Mouse (Mus musculus) 416B (cell line): ENCODE results near the gene Nos2.

ENCODE experiments used
- DNase-seq: peaks from one replicate; pipeline ENCODE4 v3.0.0; 2011; ENCODE audit warnings: low read depth

Gene Nos2

DNA sequence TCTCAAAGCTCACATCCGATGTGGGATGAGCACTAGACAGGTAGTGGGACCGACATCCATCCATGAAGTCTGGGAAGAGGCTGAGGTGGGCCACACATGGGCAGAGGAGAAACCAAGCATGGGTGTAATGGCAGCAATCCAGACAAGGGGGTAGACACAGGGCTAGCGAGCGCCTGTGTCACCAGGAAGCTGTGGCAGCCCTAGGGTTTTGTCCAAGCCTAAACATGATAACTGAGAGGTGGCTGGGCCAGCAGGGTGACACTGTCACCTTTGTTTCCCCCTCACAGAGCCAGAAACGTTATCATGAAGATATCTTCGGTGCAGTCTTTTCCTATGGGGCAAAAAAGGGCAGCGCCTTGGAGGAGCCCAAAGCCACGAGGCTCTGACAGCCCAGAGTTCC lies 38.8 kb downstream of the Nos2 start:
- no peak for DNase-seq

DNA sequence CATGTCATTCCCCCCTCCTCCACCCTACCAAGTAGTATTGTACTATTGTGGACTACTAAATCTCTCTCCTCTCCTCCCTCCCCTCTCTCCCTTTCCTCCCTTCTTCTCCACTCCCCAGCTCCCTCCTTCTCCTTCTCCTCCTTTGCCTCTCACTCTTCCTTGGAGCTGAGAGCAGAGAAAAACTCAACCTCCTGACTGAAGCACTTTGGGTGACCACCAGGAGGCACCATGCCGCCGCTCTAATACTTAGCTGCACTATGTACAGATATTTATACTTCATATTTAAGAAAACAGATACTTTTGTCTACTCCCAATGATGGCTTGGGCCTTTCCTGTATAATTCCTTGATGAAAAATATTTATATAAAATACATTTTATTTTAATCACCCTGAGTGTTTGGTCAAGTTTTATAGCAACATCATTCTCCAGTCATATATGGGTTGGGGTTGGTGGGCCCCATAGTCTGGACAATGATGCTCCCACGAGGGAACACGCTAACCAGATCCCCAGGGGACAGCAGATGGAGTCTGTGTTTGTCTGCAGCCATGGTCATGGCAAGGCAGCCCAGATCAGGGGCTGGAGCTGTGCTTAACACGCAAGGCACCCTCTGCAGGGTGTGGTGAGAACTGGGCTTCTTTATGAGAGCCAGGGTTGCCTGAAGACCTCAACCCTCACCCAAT lies 39.4 kb downstream of the Nos2 start:
- peak; percentile 56 for DNase-seq

DNA sequence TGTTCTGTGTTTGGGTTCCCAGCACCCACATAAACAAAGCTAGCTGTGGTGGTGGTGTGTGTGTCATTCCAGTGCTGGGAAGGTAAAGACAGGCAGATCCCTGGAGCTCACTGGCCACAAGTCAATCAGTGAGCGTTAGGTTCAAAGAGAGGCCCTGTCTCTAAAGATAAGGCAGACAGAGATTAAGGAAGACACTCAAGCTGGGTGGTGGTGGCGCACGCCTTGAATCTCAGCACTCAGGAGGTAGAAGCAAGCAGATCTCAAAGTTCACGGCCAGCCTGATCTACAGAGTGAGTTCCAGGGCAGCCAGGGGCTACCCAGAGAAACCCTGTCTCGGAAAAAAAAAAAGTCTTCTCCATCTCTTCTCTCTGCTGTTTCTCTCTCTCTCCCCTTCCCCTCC lies 40.6 kb downstream of the Nos2 start:
- DNase-seq, result no peak

DNA sequence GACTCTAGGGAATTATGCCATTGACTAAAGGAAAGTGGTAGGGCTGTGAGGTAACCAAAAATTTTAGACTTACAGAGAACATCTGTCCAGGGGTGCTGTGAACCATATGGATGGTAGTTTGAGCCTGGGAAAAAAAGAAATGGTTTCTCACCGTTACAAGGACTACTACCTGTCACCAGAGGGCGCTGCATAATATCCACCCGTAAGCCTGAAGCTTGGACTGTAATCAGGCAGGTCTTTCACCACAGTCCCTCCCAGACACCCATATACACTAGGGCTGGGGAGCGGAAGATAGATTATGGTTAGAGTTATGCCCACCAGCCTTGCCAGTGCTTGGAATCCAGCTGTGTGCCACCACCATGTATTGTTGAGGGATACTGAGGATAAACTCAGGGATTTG lies 46.8 kb downstream of the Nos2 start:
- peak; percentile 80 for DNase-seq

DNA sequence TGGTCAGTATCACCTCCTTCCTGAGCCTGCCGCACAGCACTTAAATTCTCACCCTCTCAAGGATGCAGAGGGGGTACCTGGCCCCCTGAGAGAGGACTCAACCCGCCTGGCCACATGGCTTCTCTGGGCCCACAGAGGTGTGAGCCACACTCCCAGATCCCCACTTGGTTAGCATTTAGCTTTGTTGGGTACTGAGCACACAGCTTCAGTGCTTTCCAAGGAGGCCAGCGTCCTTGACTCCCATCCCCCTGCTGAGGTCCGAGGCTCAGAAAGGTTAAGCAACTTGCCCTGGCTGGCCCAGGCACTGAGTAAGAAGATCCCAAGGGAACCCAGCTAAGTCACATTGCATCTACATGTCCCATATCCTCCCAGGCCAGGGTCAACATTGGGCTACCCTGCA lies 47.5 kb downstream of the Nos2 start:
- no peak for DNase-seq

DNA sequence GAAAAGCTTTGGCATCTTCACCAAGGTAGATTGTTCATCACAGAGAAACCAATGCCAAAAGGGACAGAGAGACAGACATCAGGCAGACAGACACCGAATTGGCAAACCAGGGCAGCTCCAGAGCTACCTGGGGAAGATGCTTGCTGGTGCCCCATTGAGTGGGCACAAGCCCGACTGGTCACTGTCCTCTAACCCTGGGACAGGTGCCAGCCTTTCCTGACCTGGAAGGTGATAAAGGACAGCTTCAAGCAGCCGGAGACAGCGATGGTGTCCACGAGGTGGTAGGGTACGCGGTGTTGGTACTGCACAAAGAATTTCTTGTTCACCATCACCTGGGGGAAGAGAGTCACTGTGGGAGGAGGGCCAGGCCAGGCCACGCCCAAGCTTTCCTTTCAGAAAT lies 50.5 kb downstream of the Nos2 start:
- no peak for DNase-seq

DNA sequence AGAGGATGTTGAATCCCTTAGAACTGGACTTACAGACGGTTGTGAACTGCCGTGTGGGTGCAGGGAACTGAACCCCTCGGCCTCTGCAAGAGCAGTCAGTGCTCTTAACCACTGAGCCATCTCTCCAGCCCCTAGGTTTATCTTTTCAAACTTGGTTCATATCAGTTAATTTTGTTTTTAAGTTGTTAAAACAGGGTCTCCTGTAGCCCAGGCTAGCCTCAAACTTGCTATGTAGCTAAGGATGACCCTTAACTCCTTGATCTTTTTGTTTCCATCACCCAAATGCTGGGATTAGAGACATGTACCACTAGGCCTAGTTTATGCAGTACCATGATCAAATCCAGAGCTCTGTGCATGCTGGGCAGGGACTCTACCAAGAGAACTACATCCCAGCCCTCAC lies 51.2 kb downstream of the Nos2 start:
- no peak for DNase-seq

DNA sequence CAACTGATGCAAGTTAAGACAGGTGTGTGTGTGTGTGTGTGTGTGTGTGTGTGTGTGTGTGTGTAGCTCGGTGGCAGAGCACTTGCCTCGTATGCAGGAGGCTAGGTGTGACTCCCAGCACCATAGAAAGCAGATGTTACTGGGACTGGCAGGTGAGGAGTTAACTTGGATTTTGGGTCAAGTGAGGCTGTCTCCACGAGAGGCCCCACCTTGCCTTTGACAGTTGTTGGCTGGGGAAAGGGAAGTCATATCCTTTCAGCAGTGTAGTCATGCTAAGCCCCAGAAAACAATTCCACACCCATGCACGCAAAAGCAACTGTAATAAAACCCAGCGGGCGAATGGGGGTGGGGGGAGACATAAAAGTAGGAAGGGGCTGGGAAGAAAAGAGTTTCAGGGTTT lies 51.7 kb downstream of the Nos2 start:
- DNase-seq, result no peak

DNA sequence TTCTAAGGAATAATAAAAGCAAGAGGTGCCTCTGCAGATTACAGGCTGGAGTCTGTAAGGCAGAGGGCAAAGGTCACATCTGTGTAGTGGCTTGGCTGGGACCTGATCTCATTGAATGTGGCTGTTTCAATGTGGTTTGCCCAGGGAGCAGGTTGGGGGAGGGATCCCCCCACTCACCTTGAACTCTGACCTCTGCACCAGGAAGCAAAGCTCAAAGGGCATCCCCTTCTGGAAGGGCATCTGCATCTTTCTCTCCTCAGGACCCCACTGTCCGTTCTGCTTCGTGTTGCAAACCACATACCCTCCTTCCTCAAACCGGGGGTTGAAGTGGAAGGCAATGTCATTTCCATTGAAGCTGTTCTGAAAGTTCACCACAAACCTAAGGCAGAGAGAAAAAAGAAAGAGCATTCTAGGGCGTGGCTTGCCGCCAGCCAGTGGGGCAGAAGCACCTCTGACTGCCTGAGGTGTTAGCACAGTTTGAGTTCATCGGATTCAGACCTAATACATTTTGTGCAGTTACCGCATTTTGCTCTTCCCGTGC lies 52.3 kb downstream of the Nos2 start:
- no peak for DNase-seq

DNA sequence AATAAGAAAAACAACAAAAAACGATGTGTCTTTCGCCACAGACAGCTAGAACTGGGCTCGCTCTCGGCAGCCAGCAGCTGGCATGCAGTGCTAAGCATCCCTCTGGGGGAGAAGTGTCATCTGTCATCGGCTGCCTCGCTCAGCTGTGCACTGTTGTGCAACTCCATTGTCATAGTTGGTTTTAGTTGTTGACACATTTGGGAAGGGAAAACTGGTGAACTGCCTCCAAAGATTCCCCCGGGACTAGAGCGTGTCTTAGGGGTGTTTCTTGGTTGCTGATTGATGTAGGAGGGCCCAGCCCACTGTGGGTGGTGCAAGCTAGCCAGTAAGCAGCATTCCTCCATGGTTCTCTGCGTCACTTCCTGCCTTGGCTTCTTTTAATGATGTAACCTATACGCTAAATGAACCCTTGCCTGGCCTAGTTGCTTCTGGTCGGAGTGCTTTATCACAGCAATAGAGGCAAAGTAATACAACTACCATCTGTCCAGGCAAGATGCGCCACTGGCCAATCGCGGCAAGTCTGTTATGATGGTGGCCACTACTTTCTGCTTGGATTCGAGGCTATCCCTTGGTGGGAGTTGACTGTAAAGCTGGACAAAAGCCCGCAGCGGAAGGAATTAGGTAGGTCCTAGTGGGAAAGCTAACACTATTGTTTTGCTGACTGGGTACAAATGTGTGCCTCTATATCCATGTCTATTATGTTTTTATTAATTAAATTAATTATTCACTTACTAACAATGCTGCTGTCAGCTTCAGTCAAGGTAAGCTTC lies 53.0 kb downstream of the Nos2 start:
- DNase-seq, result peak; percentile 21

DNA sequence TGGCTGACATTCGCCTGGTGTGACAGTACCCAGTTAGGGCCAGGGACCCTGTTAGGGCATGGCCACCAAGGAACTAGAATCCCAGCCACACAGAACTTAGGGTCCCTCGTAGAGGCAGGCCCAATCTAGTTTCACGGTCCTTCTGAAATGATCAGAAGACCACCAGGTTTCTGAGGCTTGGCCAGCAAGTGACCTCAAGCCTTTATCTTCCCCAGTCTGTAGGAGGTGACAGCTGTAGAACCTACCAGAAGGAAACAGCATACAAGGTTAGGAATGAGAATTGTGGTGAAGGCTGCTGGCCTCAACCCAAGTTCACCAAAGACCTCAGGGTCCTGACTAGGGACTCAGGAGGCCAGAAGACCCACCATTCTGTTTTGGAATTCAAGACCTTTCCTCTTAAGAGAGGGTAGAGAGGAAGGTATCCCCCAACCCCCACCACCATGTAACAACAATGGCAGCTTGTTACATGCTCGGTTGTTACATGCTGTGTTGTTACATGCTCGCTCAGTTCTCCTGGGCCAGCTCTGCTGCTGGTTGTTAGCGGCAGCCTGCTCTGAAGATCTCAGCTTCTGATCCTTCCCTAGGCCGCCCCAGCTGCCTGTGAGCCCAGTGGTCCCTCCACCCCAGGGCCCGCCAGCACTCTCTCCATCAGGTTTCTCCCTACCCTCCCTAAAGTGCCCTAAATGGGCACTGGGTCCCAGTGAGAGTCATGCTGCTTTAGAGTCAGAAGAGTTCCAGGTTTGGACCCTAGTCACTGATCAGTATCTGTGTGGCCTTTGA lies 56.3 kb downstream of the Nos2 start:
- no peak for DNase-seq

DNA sequence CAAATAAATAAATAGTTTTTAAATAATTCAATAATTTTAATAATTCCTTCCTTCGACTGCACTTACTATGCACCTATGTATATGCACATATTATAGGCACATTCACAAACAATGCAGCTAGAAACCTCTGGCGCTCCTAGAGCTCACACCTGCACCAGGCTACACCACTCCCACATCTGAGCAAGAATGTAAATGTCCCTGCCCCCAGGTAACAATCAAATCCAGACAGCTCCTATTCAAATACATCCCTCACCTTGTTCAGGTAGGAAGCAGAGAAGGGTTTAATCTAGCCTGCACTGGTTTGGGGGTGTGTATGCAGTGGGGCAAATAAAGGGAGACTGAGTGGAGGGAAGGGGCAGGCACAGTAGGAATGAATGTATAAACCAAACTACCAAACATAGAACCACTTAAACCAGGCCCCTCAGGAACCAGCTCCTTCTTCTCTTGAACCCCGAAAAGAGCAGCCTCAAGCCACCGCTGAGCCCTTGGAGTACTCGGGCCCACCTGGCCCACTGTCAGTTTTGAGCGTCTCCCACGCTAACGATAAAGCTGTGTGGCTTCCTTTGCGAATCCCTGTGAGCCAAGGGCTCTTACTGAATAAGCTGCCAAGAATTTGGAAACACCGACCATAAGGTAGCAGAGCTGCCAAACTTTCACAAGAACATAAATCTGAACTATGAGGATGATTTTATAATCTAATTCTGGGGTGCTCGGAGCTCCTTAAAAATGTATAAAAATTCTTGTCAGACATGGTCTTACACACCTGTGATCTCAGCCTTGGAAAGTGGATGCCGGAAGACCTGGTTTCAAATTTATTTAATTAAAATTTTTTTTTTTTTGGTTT lies 57.8 kb downstream of the Nos2 start:
- DNase-seq, result no peak

DNA sequence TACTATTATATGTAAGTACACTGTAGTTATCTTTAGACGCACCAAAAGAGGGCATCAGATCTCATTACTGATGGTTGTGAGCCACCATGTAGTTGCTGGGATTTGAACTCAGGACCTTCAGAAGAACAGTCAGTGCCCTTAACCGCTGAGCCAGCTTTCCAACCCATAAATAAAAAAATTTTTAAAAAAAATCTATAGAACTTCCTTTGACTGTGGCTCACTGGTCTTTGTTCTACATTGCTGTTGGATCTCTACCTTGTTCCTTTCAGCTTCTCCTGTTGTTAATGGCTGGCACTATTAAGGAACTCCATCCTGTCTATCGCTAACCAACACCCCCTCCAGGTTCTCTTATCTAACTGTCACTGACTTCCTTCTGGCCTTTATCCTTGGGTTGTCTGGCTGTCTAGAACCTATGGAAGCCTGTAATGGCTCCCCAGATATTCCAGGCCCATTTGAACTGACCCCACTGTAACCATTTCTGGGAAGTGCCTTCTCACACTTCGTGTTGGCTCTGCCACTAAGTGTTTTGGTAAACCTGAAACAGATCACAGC lies 59.6 kb downstream of the Nos2 start:
- peak; percentile 43 for DNase-seq

DNA sequence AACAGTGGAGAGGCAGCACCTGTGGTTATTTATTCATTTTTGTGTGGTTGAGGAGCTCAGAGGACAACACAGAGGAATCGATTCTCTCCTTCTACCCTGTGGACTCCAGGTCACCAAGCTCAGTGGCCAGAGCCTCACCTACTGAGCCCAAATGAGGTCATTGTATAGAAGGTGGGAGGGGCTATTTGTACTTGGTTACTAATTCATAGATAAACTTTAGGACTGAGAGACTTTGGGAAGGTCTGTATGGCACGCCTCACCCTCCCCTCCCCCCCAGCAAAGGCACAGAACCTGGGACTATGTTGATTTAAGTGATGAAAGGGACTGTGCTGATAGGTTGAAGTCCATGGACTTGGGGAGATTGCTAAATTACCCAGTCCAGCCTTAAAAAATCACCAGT lies 61.5 kb downstream of the Nos2 start:
- DNase-seq, result no peak

DNA sequence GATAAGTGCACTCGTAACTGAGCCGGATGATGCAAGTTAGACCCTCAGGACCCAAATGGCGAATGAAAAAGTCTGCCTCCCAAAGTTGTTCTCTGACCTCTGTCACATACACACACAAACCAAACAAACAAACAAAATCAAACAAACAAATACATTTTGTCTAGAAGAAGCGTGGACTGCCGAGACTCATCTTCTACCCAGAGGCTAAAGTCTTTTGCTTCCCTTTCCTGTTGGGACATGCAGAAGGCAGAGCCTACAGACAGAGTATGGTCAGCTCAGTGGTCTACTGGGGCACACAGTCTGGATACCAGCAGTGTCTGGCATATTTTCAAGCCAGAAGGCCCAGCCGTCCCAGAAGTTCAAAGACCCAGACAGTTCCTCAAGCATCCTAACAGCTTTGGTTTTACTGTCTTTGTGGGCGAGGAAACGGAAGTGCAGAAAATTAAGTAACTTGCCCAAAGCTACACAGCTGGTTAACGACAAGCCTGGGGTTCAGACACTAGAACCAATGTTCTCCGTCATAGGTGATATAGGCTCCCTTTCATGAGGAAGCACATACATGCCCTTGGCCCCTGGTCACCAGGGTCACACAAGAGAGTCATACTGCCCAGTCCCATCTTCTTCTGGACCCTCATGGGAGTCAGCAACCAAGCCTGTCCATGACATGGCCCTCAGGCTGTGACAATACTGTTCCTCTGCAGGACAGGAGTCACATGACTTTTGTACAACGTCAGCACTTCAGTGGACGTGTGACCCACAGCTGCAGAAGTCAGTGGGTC lies 62.1 kb downstream of the Nos2 start:
- peak; percentile 86 for DNase-seq

DNA sequence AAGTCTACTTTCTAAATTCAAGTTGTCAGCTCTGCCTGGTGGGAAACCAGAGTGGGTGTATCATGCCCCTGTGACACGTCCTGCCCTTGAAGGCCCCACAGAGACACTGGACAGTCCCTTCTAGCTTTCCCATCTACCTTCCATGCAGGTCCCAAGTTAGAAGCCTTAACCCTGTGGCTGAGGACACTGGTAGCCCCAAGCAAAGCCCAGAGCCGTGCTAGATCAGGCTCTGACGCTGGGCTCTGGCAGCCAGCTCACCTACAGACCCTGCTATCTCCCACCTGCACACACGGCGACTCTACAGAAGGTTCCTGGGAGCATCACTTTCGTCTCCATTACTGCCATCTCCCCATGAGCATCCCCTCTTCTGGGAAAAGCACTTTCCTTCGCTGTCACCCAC lies 63.0 kb downstream of the Nos2 start:
- DNase-seq, result no peak

DNA sequence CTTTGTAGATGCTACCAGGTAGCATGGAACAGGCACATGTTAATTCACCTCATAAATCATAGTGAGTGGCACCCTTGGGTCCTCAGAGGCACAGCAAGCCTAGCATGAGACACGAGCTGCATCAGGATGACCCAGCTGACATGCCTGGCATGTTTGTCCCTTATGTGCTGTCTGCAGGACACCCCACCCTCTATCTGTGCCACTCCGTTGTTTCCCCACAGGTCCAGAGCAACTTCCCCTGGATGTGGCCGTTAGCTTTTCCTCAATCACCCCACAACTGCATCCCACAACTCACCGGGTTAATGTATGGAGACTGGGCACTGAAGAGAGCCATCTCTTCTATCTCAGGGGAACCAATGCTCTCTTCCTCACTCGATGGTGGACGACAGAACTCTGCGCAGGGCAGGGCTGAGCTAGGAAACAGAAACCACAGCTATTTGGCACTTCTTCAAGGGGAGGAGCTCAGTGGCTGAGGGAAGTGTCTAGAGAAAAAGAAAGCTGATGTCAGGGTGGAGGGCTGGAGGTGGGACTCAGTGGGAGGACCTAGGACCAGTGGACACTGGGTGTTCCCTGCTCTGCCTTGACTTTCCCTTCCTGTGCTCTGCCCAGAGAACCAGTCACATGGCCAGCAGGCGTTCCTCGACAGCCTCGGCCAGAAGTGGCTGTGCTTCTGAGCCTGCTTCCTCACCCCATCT lies 64.0 kb downstream of the Nos2 start, which contains the start of gene Lgals9:
TSS of gene Lgals9 (minus strand) at position 464 of the 695 bp plus-strand sequence.
- peak; percentile 96 for DNase-seq

DNA sequence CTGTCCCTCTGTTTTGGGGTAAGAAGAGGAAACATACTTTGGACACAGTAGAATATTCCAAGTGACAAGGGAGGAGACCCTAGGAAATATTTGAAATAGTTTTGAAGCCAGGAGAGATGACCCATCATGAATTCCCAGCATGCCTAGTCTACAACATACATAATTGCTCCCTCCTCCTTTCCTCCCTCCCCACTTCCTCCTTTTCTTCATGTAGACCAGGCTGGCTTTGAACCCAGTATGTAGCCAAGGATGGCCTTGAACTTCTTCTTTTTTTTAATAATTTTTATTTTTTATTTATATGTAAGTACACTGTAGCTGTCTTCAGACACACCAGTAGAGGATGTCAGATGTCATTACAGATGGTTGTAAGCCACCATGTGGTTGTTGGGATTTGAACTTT lies 64.9 kb downstream of the Nos2 start:
- peak; percentile 53 for DNase-seq

DNA sequence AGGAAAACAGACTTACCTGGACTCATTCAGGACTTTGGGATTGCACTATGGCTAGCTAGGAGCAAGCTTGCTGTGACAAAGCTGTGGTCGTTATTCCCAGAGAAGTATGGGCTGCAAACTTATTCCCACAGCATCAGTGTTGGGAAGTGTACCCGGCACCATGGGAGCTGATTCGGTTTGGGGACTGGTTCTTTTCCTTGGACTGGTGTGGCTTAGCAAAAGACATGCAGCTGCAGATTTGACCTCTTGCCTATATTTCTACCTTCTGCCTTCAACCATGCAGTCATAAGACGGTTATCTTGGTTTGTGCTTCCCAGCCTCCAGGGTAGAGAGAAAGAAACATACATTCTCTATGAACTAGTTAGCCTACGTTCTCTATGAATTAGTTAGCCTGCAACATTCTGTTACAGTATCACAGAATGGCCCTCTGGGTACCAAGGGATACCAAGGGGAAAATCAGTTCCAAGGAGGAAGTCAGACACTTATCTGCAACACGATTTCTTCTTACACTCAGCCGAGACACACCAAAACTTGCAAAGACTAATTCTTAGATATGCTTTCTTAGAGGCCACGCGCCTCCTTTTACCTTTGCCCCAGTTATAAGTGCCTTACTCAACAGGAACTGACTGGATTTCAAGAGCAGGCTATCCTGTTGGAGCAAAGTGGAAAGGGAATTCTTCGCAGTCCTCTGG lies 65.9 kb downstream of the Nos2 start:
- no peak for DNase-seq
